Mouse (Mus musculus): ENCODE data around the gene Arhgef19. TPM values are rescaled to one million over a fixed set of nuclear protein-coding genes. Genes with fewer than 3 reads are reported as not detected.

Gene Arhgef19
- polyA plus RNA-seq (2012; rRNA removed), result 1.8 and 5.9 TPM in 2 replicates

GRCm38 (mm10) chr4:141239388-141240125 is at the start of gene Arhgef19:
Gene Arhgef19, plus strand, starts transcription at chr4:141239499.

GRCm38 (mm10) chr4:141213770-141214336 is 25.4 kb upstream of the Arhgef19 start, which contains the start of gene Rsg1:
Gene Rsg1, plus strand, starts transcription at chr4:141213956.

DNA sequence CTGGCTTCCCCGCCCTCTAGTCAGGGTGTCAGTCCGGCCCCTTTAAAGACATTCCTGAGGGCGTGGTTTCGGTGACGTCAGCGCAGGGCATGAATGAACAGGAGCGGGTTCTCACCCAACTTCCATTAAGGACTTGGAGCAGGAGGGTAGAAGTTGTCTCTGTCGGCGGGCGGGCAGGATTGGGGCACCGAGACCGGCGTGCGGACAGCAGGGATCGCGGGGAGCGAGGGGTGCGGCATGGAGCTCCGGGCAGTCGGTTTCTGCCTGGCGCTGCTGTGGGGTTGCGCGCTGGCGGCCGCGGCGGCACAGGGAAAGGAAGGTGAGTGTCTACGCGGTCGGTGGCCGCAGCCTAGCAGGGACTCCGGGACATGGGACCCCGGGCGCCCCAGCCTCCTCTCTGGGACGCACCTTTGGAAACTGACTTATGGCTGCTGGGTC is 61.8 kb downstream of the Arhgef19 start, which contains the start of gene Epha2:
Gene Epha2, plus strand, starts transcription at position 125 of the 438 bp plus-strand sequence.

Other genes with a start within 250 kb of the Arhgef19 start
- 234 and 286 TPM in 2 replicates for gene Mfap2, start 229.1 kb upstream of the Arhgef19 start, polyA plus RNA-seq (2012; rRNA removed)
- 37.7 and 38.0 TPM in 2 replicates for gene Crocc, start 178.9 kb upstream of the Arhgef19 start, polyA plus RNA-seq (2012; rRNA removed)
- gene Necap2, start 161.1 kb upstream of the Arhgef19 start, polyA plus RNA-seq (2012; rRNA removed), result 56.3 and 65.6 TPM in 2 replicates
- gene Spata21, start 151.2 kb upstream of the Arhgef19 start, polyA plus RNA-seq (2012; rRNA removed), result 0.02 and 0.06 TPM in 2 replicates
- gene Szrd1, start 99.7 kb upstream of the Arhgef19 start, polyA plus RNA-seq (2012; rRNA removed), result 35.4 and 41.9 TPM in 2 replicates
- 24.1 and 24.2 TPM in 2 replicates for gene Fbxo42, start 91.6 kb upstream of the Arhgef19 start, polyA plus RNA-seq (2012; rRNA removed)
- gene Rsg1, start 25.5 kb upstream of the Arhgef19 start, polyA plus RNA-seq (2012; rRNA removed), result 4.8 and 5.1 TPM in 2 replicates
- gene Epha2, start 61.7 kb downstream of the Arhgef19 start, polyA plus RNA-seq (2012; rRNA removed), result 4.2 and 5.9 TPM in 2 replicates
- 14.2 and 15.6 TPM in 2 replicates for gene Fam131c, start 128.7 kb downstream of the Arhgef19 start, polyA plus RNA-seq (2012; rRNA removed)
- 0.05 and 0.39 TPM in 2 replicates for gene Clcnka, start 159.2 kb downstream of the Arhgef19 start, polyA plus RNA-seq (2012; rRNA removed)
- gene Clcnkb, start 176.5 kb downstream of the Arhgef19 start, polyA plus RNA-seq (2012; rRNA removed), result 0.02 and 0.23 TPM in 2 replicates
- 0.07 and 0.61 TPM in 2 replicates for gene Hspb7, start 181.3 kb downstream of the Arhgef19 start, polyA plus RNA-seq (2012; rRNA removed)
- 0.35 and 0.53 TPM in 2 replicates for gene Srarp, start 196.6 kb downstream of the Arhgef19 start, polyA plus RNA-seq (2012; rRNA removed)
- 65.4 and 70.0 TPM in 2 replicates for gene Zbtb17, start 205.2 kb downstream of the Arhgef19 start, polyA plus RNA-seq (2012; rRNA removed)

All from central nervous system, embryonic 14 days (tissue).